ENCODE assay signal across 8 mouse cellular contexts in genomic region chr3:110143206-110144061, GRCm38 (mm10). TPM values are rescaled to one million over a fixed set of nuclear protein-coding genes. Genes with fewer than 3 reads are reported as not detected.
DNase-seq lines count a peak whose midpoint lies in the region; ATAC-seq and TF ChIP-seq lines count a peak whose summit lies in the region.

Gene Ntng1 (minus strand): TSS chr3:110144011.

- no peak for TF ChIP-seq CTCF in cerebellum, adult 2 months (IDR thresholded peaks at IDR 0.05; ENCODE audit: borderline replicate concordance, insufficient read depth, low read depth, low read length)

- peak; percentile 48 to 67 for DNase-seq in cerebellum, adult 2 months
- DNase-seq in forelimb bud, embryonic 11.5 days (ENCODE audit: low read depth, low spot score), result peak; percentile 49
- DNase-seq in right cerebral cortex, postnatal 10 days (ENCODE audit: low spot score in 2 of 2), result peak; percentile 50 to 53
- DNase-seq in MN1 (ENCODE audit: low spot score), result no peak

- H3K4me1 ChIP-seq in megakaryocyte, embryonic 14.5 days, result peaks cover 21% of the 10 kb centered on the region
- peaks cover 9% of the 10 kb centered on the region for H3K4me1 ChIP-seq in cerebellum, adult 2 months (ENCODE audit: control insufficient read depth, insufficient read depth, low read length)
- H3K4me1 ChIP-seq in kidney, embryonic 16.5 days (ENCODE audit: insufficient read depth, low read length), result peaks cover 9% of the 10 kb centered on the region
- H3K4me1 ChIP-seq in liver, embryonic 16.5 days (ENCODE audit: control insufficient read depth, low read depth, low read length), result no peaks in the 10 kb centered on the region

- no peak for ATAC-seq in megakaryocyte, adult 5-6 weeks (ENCODE audit: poor library complexity, severe bottlenecking)
- ATAC-seq in kidney, embryonic 16.5 days (ENCODE audit: low FRiP score, low TSS enrichment), result peak; percentile 77
- ATAC-seq in liver, embryonic 16.5 days (ENCODE audit: low read depth), result no peak

- TF ChIP-seq POLR2A in cerebellum, adult 2 months (IDR thresholded peaks at IDR 0.05; ENCODE audit: borderline replicate concordance, insufficient read depth, low read length), result no peak

- 0 out of 2 replicates have a peak, but pooled peaks cover 3% of the 10 kb centered on the region for H3K9me3 ChIP-seq in megakaryocyte, embryonic 14.5 days
- H3K9me3 ChIP-seq in kidney, embryonic 16.5 days (ENCODE audit: low read length), result no peaks in the 10 kb centered on the region
- H3K9me3 ChIP-seq in liver, embryonic 16.5 days (replicated peaks; ENCODE audit: control insufficient read depth, low read length), result no peaks in the 10 kb centered on the region

- H3K4me2 ChIP-seq in kidney, embryonic 16.5 days (replicated peaks; ENCODE audit: low read depth, low read length), result peak within 1 kb of the TSS; percentile 99
- H3K4me2 ChIP-seq in liver, embryonic 16.5 days (ENCODE audit: low read depth, low read length), result peak within 1 kb of the TSS; percentile 66

- peaks cover 43% of the 10 kb centered on the region for H3K27me3 ChIP-seq in megakaryocyte, embryonic 14.5 days (replicated peaks)
- 0 out of 2 replicates have a peak, but pooled peaks cover 1% of the 10 kb centered on the region for H3K27me3 ChIP-seq in cerebellum, adult 2 months (ENCODE audit: control insufficient read depth, insufficient read depth, low read length)
- peaks cover 18% of the 10 kb centered on the region; the same call in 1 of the 2 replicates for H3K27me3 ChIP-seq in kidney, embryonic 16.5 days (ENCODE audit: insufficient read depth, low read length)
- peaks cover 31% of the 10 kb centered on the region for H3K27me3 ChIP-seq in liver, embryonic 16.5 days (ENCODE audit: control insufficient read depth, insufficient read depth, low read depth, low read length)

- under 1% methylated on average over 52 of the region's 52 CpGs for WGBS in cerebellum, adult 2 months
- WGBS in kidney, embryonic 16.5 days, result 0% methylated on average over 52 of the region's 52 CpGs
- under 1% methylated on average over 52 of the region's 52 CpGs for WGBS in liver, embryonic 16.5 days (ENCODE audit: insufficient replicate concordance)

- H3K4me3 ChIP-seq in megakaryocyte, embryonic 14.5 days (replicated peaks), result peak within 1 kb of the TSS; percentile 90
- peak within 1 kb of the TSS; percentile 98 for H3K4me3 ChIP-seq in cerebellum, adult 2 months (replicated peaks; ENCODE audit: insufficient read depth, low read depth, low read length)
- H3K4me3 ChIP-seq in kidney, embryonic 16.5 days (ENCODE audit: low read length), result peak within 1 kb of the TSS; percentile 60
- H3K4me3 ChIP-seq in liver, embryonic 16.5 days (ENCODE audit: low read depth, low read length), result peak within 1 kb of the TSS; percentile 52

- peak within 1 kb of the TSS; percentile 29; the same call in 1 of the 2 replicates for H3K27ac ChIP-seq in cerebellum, adult 2 months (ENCODE audit: insufficient read depth, low read length)
- H3K27ac ChIP-seq in kidney, embryonic 16.5 days (ENCODE audit: low read length), result no peak within 1 kb of the TSS
- no peak within 1 kb of the TSS for H3K27ac ChIP-seq in liver, embryonic 16.5 days (ENCODE audit: low read length)

- H3K9ac ChIP-seq in kidney, embryonic 16.5 days (replicated peaks; ENCODE audit: low read length), result peak within 1 kb of the TSS; percentile 62
- no peak within 1 kb of the TSS for H3K9ac ChIP-seq in liver, embryonic 16.5 days (ENCODE audit: low read depth, low read length)

- no peaks in the 10 kb centered on the region for H3K36me3 ChIP-seq in megakaryocyte, embryonic 14.5 days (replicated peaks; ENCODE audit: low read length)
- H3K36me3 ChIP-seq in kidney, embryonic 16.5 days (ENCODE audit: insufficient read depth, low read length), result no peaks in the 10 kb centered on the region
- H3K36me3 ChIP-seq in liver, embryonic 16.5 days (ENCODE audit: control insufficient read depth, insufficient read depth), result no peaks in the 10 kb centered on the region

RNA-seq across cellular contexts. Expression of gene Ntng1, which starts in this region (rescaled TPM):
- polyA plus RNA-seq in megakaryocyte, embryonic 14.5 days (2012; ENCODE audit: insufficient read depth, low replicate concordance), result not detected in 2 replicates
- total RNA-seq in megakaryocyte, adult 5-6 weeks (2015), result not detected in 2 replicates
- not detected in 2 replicates for total RNA-seq in megakaryocyte, adult 5-6 weeks (2017)
- polyA plus RNA-seq in cerebellum, adult 2 months (2012; rRNA removed), result 24.9 and 27.8 TPM in 2 replicates
- polyA plus RNA-seq in kidney, embryonic 16.5 days (2015; fragmentation: Nextera tagmentation; extraction: Ambion mirVana), result 1.0 and 1.1 TPM in 2 replicates
- 0.04 TPM in 1 of 2 replicates, not detected in the other for polyA plus RNA-seq in liver, embryonic 16.5 days (2015; fragmentation: Nextera tagmentation; extraction: Ambion mirVana)

Comparison
In these comparisons a context has a peak if more than half of its experiments do, and no peak if none do; other contexts are left out.
1. RNA of gene Ntng1 (polyA plus RNA-seq): 24.9 to 27.8 TPM in cerebellum, adult 2 months; 1.0 to 1.1 TPM in kidney, embryonic 16.5 days, 0.04 TPM in liver, embryonic 16.5 days and not detected in megakaryocyte, embryonic 14.5 days; every median in the first group is over 10 times any median in the second.
2. Peak in every context shown above with its lines, with median percentiles within 50 percentile points of each other: H3K4me3 ChIP-seq.